Mouse (Mus musculus) mesoderm, embryonic 11.5 days (tissue): ENCODE measurements at regions not wholly inside any gene's neighbourhood (a gene's known extent, or its start where the extent isn't known, plus 50 kb on each side); places are given as distances from the start of the nearest gene placed in this dataset.
A peak's percentile ranks its signal among the peaks of the same experiment; 100 is the strongest.

Experiments used
- DNase-seq: peaks from one replicate; pipeline ENCODE4 v3.0.0-alpha.2; 2012; ENCODE audit warnings: low read depth, low spot score

GRCm38 (mm10) chr1:77043749-77044564, 470.9 kb downstream of the Epha4 start:
- no peak for DNase-seq

- DNase-seq = no peak
Observed at GRCm38 (mm10) chr1:77048720-77049406, 466.0 kb downstream of the Epha4 start.

- peak; percentile 34 for DNase-seq
Observed at GRCm38 (mm10) chr1:77051239-77051638, 463.6 kb downstream of the Epha4 start.

DNA sequence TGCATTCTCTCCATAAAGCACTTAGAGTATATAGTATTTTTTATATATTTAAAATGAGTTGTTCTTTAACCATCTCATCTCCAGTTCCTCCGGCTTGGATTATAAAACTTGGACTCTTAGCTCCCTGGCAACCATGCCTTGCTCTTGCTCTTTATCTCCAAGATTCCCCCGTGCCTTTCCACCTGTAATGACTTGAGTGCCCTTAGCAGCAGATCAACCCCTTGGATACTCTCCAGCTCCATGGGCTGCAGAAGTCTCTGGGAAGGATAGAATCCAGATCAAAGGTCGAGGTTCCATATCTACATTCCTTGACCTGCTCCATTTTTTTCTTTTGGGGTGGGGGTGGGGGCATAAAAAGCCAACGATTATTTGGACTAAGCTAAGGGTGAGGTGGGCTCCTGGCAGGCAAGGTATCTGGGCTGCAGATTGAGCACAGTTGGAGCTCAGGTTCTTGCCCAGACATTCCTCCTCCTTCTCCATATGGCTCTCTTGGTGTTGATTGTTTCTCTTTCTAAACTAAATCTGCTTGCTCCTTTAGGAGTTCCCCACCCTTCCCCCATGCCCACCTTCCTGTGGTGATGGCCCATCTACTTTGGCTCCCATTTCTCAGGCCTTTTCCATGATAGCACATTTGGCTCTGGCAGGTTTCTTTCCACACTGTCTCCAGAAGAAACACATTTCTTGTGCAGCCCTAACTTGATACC, 460.9 kb downstream of the Epha4 start:
- no peak for DNase-seq

DNA sequence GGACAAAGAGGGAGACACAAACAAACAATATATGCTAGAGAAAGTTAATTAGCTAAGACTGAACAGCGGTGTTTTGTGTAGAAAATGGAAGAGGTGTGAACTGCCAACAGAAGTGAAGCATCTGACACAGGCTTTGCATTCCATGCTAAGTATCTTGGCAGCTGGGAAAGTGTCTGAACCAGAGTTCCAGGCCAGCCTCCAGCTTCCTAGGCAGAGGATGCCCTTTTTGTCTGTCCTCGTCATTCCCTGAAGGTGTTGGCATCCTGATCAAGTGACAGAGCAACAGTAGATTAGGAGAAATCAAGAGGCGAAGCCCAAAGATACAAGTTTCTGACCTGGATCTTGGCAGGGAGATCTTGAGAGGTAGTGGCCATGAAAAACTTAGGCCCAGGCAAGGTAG, 452.4 kb downstream of the Epha4 start:
- DNase-seq = no peak

- DNase-seq = peak; percentile 47
Observed at GRCm38 (mm10) chr1:77073071-77073470, 441.8 kb downstream of the Epha4 start.

DNA sequence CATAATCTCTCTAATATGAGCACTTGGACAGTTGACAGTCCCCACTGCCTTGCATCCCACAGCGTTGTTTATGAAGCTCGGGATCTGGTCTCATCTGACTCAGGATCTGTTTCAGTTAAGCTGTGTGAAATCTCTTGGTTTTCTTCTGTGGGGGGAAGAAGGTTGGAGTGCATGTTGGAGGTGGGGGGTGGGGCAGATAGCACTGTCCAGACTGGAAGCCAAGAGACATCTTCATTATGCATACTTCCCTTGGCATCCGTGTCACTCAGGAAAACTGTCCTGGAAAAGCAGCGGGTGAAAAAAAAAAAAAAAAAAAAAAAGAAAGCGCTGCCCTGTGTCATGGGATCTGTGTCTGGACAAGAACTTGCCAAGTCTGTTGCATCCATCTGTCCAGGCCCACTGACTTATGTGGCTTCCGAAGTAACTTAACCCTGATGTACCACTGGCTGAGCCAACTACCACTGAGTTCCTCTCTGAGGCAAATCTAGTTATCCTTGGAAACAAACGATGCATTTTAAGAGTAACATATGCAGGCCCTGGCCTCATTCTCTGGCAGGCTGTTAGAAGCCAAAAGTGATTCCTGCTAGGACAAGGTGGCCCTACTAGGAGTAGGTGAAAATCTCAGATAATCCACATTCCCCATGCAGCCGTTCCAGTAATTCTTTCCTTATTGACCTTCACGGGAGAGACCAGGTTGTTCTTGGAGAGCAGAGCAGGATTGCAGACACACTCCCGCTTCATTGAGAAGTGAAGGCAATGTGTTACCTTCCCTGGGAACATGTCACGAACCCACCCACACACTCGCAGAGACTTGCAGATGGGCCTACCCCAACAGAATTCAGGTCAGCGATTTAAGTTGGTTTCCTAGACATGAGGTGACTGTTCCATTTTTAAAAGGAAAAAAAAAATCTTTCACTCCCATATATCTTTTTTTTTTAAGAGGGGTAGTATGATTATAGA, 439.7 kb downstream of the Epha4 start:
- DNase-seq = no peak

DNA sequence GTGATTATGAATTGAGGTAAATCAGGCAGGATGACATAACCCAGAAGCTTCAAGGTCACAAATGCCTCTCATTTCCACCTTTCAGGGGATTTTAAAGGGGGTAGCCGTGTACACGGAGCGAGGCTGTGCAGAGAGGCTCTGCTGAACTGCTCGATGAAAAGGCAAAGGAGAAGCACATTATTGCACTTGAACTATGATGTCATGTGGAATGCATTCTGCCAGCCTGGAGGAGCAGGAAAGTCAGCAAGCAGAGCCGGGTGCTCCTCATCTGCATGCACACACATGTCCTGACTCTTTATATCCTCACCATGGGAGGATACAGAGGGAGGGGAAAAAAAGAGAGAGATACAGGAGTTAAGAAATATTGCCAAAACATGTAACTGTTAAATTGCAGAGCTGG, 434.1 kb downstream of the Epha4 start:
- DNase-seq = peak; percentile 48

- peak; percentile 28 for DNase-seq
Observed at GRCm38 (mm10) chr1:77081660-77082059, 433.2 kb downstream of the Epha4 start.

GRCm38 (mm10) chr1:77082410-77082809, 432.5 kb downstream of the Epha4 start:
- no peak for DNase-seq

DNA sequence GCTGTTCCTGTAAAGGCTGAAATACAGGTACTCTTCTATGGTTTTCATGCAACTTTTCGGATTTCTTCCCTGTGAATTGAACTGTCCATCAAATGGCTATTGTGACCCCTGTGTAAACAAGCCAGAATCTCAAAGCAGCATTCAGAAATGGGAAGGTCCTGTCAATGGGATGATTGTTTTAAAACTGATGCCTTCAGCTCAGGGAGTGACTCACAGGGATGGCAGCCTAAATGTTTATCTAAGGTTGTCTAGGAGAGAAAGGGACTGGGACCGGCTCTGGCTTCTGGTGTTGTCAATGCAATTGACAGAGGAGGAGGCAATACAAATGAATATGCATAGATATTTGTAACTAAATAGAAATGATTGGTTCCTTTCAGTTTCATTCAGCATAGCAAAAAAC, 421.3 kb downstream of the Epha4 start:
- no peak for DNase-seq

DNA sequence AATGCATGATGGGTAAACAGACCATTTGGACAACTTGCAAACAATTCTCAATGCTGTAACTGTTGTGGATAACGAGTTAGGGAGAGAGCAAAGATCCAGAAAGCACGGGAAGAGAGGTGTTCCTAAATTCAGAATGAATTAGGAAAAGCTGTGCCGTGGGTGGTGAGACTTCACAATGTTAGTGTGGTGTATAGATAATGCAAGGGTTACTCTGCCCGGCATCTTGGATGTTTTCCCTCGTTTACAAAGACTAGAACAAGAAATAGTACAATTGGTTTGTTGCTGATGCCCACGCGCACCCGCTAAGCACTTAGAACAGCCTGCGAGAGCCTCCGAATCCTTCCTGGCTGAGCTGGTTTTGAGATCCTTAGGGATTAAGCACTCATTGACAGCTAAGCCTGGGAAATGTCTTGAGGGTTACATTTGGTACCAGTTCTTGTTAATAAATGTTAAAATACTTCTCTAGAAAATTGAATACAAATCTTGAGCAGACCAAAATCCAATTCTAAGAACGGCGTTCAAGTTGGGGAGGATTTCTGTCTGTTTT, 413.1 kb downstream of the Epha4 start:
- DNase-seq = no peak

DNA sequence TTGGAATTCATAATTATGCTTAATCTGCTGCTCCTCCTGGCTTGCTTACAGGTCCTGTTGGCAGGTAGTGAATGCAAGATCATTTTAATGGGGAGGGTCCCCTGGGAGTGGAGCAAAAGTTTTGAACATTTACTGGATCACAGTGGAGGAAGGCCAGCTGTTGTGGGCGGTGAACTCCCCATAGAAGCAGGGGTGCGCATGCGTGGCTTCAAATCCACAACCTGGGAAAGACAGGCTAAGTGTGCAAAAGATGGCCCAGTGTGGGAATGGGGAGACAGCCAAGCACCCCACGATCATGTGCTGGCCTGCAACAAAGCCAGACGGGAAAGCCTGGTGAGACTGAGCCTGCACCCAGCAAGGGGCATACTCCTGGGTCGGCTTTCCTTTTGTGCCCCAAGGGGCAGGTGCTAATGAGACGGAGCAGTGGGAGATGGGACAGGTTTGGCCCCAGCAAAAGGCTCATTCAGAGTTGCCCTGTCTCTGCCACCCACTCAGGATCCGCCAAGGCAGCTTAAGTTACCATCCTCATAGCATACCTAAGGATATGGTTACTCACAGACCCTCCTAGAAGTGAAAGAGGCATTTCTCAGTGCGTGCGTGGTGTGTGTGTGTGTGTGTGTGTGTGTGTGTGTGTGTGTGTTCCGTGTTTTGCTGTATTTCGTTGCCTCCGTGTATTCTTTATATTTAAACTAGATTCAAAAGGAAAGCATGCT, 412.3 kb downstream of the Epha4 start:
- DNase-seq = no peak

GRCm38 (mm10) chr1:77109861-77110785, 404.8 kb downstream of the Epha4 start:
- no peak for DNase-seq

DNA sequence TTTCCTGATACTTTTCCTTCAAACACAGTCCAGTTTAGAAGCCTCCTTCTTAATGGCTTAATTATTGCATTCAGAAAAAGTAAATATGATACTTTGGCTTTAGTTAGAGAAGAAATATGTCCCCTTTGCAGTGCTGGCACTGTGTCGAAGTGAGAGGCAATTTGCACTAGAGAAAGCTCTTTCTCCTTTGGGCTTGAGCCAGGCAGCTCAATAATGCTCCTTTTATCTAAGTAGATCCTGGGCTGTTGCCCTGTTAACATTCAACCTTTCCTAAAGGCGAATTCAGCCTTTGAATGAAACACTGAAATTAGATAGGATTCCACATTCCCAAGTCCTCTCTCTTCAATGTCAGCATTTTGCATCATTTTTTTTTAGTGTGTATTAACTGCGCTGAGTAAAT, 386.5 kb downstream of the Epha4 start:
- no peak for DNase-seq

DNA sequence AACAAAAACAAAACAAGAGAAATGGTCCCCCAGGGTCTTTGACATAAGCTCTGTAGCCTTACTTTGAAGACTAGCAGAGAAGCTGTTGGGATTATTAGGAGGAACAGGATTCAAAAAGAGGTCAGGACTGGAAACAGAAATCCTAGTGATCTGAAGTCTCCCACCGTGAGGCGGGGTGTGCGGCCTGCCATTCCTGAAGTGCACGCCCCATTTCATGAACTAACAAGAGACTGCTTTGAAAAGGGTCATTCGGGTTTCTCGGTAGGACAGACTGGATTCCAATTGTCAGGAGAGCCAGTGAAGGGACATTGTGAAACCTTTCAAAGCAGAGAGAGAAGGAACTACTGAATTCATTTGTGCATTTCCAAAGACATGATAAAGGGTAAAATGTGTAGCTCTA, 377.2 kb downstream of the Epha4 start:
- DNase-seq = peak; percentile 30

- peak; percentile 74 for DNase-seq
Observed at GRCm38 (mm10) chr1:77140906-77141305, 374.0 kb downstream of the Epha4 start.

DNA sequence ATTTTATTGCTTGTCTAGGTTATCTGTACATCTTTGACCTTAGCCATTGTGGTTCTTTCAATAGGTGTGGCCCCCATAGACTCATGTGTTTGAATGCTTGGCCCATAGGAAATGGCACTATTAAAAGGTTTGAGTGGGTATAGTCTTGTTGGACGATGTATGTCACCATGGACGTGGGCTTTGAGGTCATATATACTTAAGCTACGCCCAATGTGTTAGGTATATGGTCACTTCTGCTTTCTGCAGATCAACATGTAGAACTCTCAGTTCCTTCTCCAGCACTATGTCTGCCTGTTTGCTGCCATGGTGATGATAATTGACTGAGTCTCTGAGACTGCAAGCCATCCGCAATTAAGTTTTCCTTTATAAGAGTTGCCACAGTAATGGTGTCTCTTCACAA, 366.8 kb downstream of the Epha4 start:
- no peak for DNase-seq

DNA sequence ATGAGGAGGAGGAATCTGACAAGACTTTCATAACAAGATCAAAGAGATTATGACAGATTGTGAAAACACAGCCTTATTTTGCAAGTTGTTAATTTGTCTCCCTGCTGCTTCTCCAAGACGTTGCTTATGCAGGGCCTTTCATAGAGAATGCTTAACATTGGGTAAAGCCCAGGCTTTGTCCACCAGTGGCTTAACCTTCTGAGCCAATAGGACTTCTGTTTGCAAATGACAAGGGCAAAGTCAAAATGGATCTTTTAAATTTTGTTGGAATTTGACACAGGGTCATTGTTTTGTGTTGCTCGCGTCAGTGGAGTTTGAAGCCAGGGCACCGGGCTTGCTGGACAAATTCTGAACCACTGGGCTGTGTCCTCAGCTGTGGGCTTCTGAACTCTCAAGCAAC, 346.6 kb downstream of the Epha4 start:
- DNase-seq = no peak
